Mouse (Mus musculus) forebrain, postnatal 0 days (tissue): Measurements from ENCODE around the gene Htr5b. TPM values are rescaled to one million over a fixed set of nuclear protein-coding genes. Genes with fewer than 3 reads are reported as not detected.

Experiments used
- ATAC-seq: fragments of 200-750 bp; cut with Nextera tagmentation; 2 replicates; pipeline ENCODE4 v1.8.0; 2017; ENCODE audit warnings: mild to moderate bottlenecking, moderate library complexity
- DNase-seq: peaks from one replicate; pipeline ENCODE4 v3.0.0-alpha.2; 2015
- H3K27ac ChIP-seq: fragments of 300-500 bp; sonication (generic); 2 replicates; pipeline ENCODE4 v1.5.1; 2014; ENCODE audit warnings: low read depth, mild to moderate bottlenecking, antibody characterized with exemption, low read length, moderate library complexity, mixed read lengths
- H3K27me3 ChIP-seq: fragments of 300-500 bp; sonication (generic); 2 replicates; pipeline ENCODE4 v1.6.1; 2014; ENCODE audit warnings: mild to moderate bottlenecking, low read length, mixed read lengths; ENCODE audit not compliant: insufficient read depth
- H3K36me3 ChIP-seq: fragments of 300-500 bp; sonication (generic); 2 replicates; pipeline ENCODE4 v1.6.1; 2014; ENCODE audit warnings: mild to moderate bottlenecking, moderate library complexity; ENCODE audit not compliant: insufficient read depth
- H3K4me1 ChIP-seq: fragments of 300-500 bp; sonication (generic); 2 replicates; pipeline ENCODE4 v1.6.1; 2014; ENCODE audit warnings: antibody characterized with exemption; ENCODE audit not compliant: insufficient read depth
- H3K4me2 ChIP-seq: fragments of 300-500 bp; sonication (generic); 2 replicates; pipeline ENCODE4 v1.6.1; 2014; ENCODE audit warnings: low read depth, mild to moderate bottlenecking, moderate library complexity
- H3K4me3 ChIP-seq: fragments of 300-500 bp; sonication (generic); 2 replicates; pipeline ENCODE4 v1.5.1; 2014; ENCODE audit warnings: low read depth, low read length, mixed read lengths
- H3K9ac ChIP-seq: fragments of 300-500 bp; sonication (generic); 2 replicates; pipeline ENCODE4 v1.6.1; 2014; ENCODE audit warnings: mild to moderate bottlenecking
- H3K9me3 ChIP-seq: fragments of 300-500 bp; sonication (generic); 2 replicates; pipeline ENCODE4 v1.6.1; 2016; ENCODE audit warnings: low read length
- CTCF ChIP-seq: sonication (generic); IDR thresholded peaks from 2 replicates; pipeline ENCODE4 v1.5.1; 2016; ENCODE audit warnings: antibody characterized with exemption, control low read depth, low read depth
- WGBS: fragments of 180-500 bp; shearing (Covaris S2); extraction: QIAGEN DNeasy Blood & Tissue Kit; methylation state at CpG from one replicate; pipeline ENCODE4 v1.1.7; 2014; 5-methylcytosine and 5-hydroxymethylcytosine counted together
- polyA plus RNA-seq: library from polyadenylated mRNA; unstranded; fragments of >200 nt; fragmentation: Nextera tagmentation; extraction: Ambion mirVana; gene quantifications from 2 replicates; pipeline ENCODE4 v1.2.1, GENCODE M21; 2015
- total RNA-seq: library from RNA; depleted of rRNA; stranded (reverse); fragments of >200 nt; gene quantifications from 2 replicates; pipeline ENCODE4 v1.2.3, GENCODE M21; 2014

Gene Htr5b
- total and polyA plus RNA-seq, 2 experiments from 2014 or later, result 2.2 to 3.5 TPM

GRCm38 (mm10) chr1:121549456-121549855, 21.2 kb upstream of the Htr5b start:
- WGBS, result 68% methylated on average over 4 of the region's 4 CpGs
- peaks cover 30% of the 10 kb centered on the region for H3K36me3 ChIP-seq
- no peak overlapping the region for H3K4me3 ChIP-seq
- H3K27ac ChIP-seq, result no peak overlapping the region
- no peak overlapping the region for H3K9ac ChIP-seq
- no peaks in the 10 kb centered on the region for H3K4me1 ChIP-seq
- TF ChIP-seq CTCF, result peak; percentile 57
- ATAC-seq, result no peak
- no peaks in the 10 kb centered on the region for H3K27me3 ChIP-seq
- no peak overlapping the region for H3K4me2 ChIP-seq
- H3K9me3 ChIP-seq, result no peaks in the 10 kb centered on the region
- DNase-seq, result no peak

- Histone ChIP-seq H3K4me1 (no peaks in the 10 kb centered on the region), H3K36me3 (peaks cover 25% of the 10 kb centered on the region), H3K4me3 (no peak overlapping the region), H3K9me3 (no peaks in the 10 kb centered on the region), H3K27ac (no peak overlapping the region), H3K9ac (no peak overlapping the region), H3K27me3 (no peaks in the 10 kb centered on the region), H3K4me2 (no peak overlapping the region)
- no peak for ATAC-seq
- 95% methylated on average over 4 of the region's 4 CpGs for WGBS
- no peak for TF ChIP-seq CTCF
- no peak for DNase-seq
Measured at GRCm38 (mm10) chr1:121548667-121549066, 20.4 kb upstream of the Htr5b start.

GRCm38 (mm10) chr1:121546844-121547243, 18.6 kb upstream of the Htr5b start:
- Histone ChIP-seq H3K36me3 (peaks cover 8% of the 10 kb centered on the region), H3K27me3 (no peaks in the 10 kb centered on the region), H3K9ac (no peak overlapping the region), H3K9me3 (no peaks in the 10 kb centered on the region), H3K4me3 (no peak overlapping the region), H3K27ac (no peak overlapping the region), H3K4me1 (no peaks in the 10 kb centered on the region), H3K4me2 (no peak overlapping the region)
- TF ChIP-seq CTCF, result no peak
- DNase-seq (no peak), ATAC-seq (no peak)
- WGBS, result 75% methylated on average over 2 of the region's 2 CpGs

GRCm38 (mm10) chr1:121540361-121540760, 12.1 kb upstream of the Htr5b start:
- Histone ChIP-seq H3K4me1 (no peaks in the 10 kb centered on the region), H3K27ac (no peak overlapping the region), H3K4me3 (no peak overlapping the region), H3K36me3 (no peaks in the 10 kb centered on the region), H3K27me3 (no peaks in the 10 kb centered on the region), H3K9ac (no peak overlapping the region), H3K4me2 (no peak overlapping the region), H3K9me3 (no peaks in the 10 kb centered on the region)
- no peak for TF ChIP-seq CTCF
- no peak for DNase-seq
- peak; percentile 16; the same call in 1 of the 2 replicates for ATAC-seq
- 55% methylated on average over 8 of the region's 8 CpGs for WGBS

GRCm38 (mm10) chr1:121531439-121531838, 3.2 kb upstream of the Htr5b start:
- H3K4me3 ChIP-seq, result no peak overlapping the region
- no peak overlapping the region for H3K9ac ChIP-seq
- no peak for TF ChIP-seq CTCF
- no peak for DNase-seq
- H3K27ac ChIP-seq, result no peak overlapping the region
- H3K9me3 ChIP-seq, result no peaks in the 10 kb centered on the region
- WGBS, result 75% methylated on average over 7 of the region's 7 CpGs
- peaks cover 10% of the 10 kb centered on the region; the same call in 1 of the 2 replicates for H3K4me1 ChIP-seq
- no peaks in the 10 kb centered on the region for H3K36me3 ChIP-seq
- H3K27me3 ChIP-seq, result peaks cover 13% of the 10 kb centered on the region; the same call in 1 of the 2 replicates
- no peak overlapping the region for H3K4me2 ChIP-seq
- ATAC-seq, result no peak

- WGBS, result 84% methylated on average over 6 of the region's 6 CpGs
- H3K4me1 ChIP-seq, result peaks cover 10% of the 10 kb centered on the region; the same call in 1 of the 2 replicates
- DNase-seq, result no peak
- no peaks in the 10 kb centered on the region for H3K9me3 ChIP-seq
- no peaks in the 10 kb centered on the region for H3K36me3 ChIP-seq
- H3K9ac ChIP-seq, result no peak overlapping the region
- H3K4me3 ChIP-seq, result no peak overlapping the region
- H3K4me2 ChIP-seq, result no peak overlapping the region
- no peak overlapping the region for H3K27ac ChIP-seq
- TF ChIP-seq CTCF, result no peak
- H3K27me3 ChIP-seq, result peaks cover 13% of the 10 kb centered on the region; the same call in 1 of the 2 replicates
- no peak for ATAC-seq
Measured at GRCm38 (mm10) chr1:121529286-121529685, 1.0 kb upstream of the Htr5b start.

GRCm38 (mm10) chr1:121527600-121528398, 466 bp downstream of the Htr5b start:
- no peak overlapping the region for H3K27ac ChIP-seq
- H3K9me3 ChIP-seq, result no peaks in the 10 kb centered on the region
- H3K27me3 ChIP-seq, result peaks cover 13% of the 10 kb centered on the region; the same call in 1 of the 2 replicates
- H3K36me3 ChIP-seq, result no peaks in the 10 kb centered on the region
- ATAC-seq (peak; percentile 62), DNase-seq (peak; percentile 5)
- peak; percentile 10 for TF ChIP-seq CTCF
- WGBS, result 12% methylated on average over 55 of the region's 55 CpGs
- H3K4me1 ChIP-seq, result peaks cover 10% of the 10 kb centered on the region; the same call in 1 of the 2 replicates
- H3K9ac ChIP-seq, result peak overlapping the region; percentile 28
- H3K4me2 ChIP-seq, result peak overlapping the region; percentile 57
- H3K4me3 ChIP-seq, result peak overlapping the region; percentile 37
